Mouse (Mus musculus) liver, embryonic 18 days (tissue): ENCODE results near the gene Smarcc1. TPM values are rescaled to one million over a fixed set of nuclear protein-coding genes. Genes with fewer than 3 reads are reported as not detected.

Experiments
- polyA plus RNA-seq: library from polyadenylated mRNA; depleted of rRNA; stranded (reverse); fragments of >200 nt; gene quantifications from 2 replicates; pipeline ENCODE4 v1.2.3, GENCODE M21; 2012; rRNA removed

Smarcc1 gene
- 7.1 and 8.4 TPM in 2 replicates for polyA plus RNA-seq

GRCm38 (mm10) chr9:110116977-110117778, at the start of gene Smarcc1:
Gene Smarcc1, plus strand, starts transcription at chr9:110117708.

GRCm38 (mm10) chr9:110117779-110118139, 251 bp downstream of the Smarcc1 start, which contains the start of gene Dhx30:
Gene Dhx30, minus strand, starts transcription at chr9:110117830.

GRCm38 (mm10) chr9:110243221-110243833, 125.8 kb downstream of the Smarcc1 start, which contains the start of gene Cspg5:
Gene Cspg5, plus strand, starts transcription at chr9:110243783.

Other genes with a start within 250 kb of the Smarcc1 start
- gene Cdc25a, start 242.1 kb upstream of the Smarcc1 start, polyA plus RNA-seq: 6.4 and 7.5 TPM in 2 replicates
- 14.1 and 17.6 TPM in 2 replicates for gene Map4, start 186.2 kb upstream of the Smarcc1 start, polyA plus RNA-seq
- gene Dhx30, start 122 bp downstream of the Smarcc1 start, polyA plus RNA-seq: 19.8 and 23.6 TPM in 2 replicates
- gene Cspg5, start 126.1 kb downstream of the Smarcc1 start, polyA plus RNA-seq: 0.14 and 0.15 TPM in 2 replicates
- gene Elp6, start 187.5 kb downstream of the Smarcc1 start, polyA plus RNA-seq: 5.1 and 5.9 TPM in 2 replicates
- gene Scap, start 215.6 kb downstream of the Smarcc1 start, polyA plus RNA-seq: 23.9 and 26.3 TPM in 2 replicates